Mouse (Mus musculus) forebrain, embryonic 12.5 days (tissue): ENCODE measurements around the gene Ranbp9. TPM values are rescaled to one million over a fixed set of nuclear protein-coding genes. Genes with fewer than 3 reads are reported as not detected.

Source experiments
- polyA plus RNA-seq: library from polyadenylated mRNA; unstranded; fragments of >200 nt; fragmentation: Nextera tagmentation; extraction: Ambion mirVana; gene quantifications from 2 replicates; pipeline ENCODE4 v1.2.1, GENCODE M21; 2016

The Ranbp9 gene
- polyA plus RNA-seq, 1 experiment from 2014 or later: 13.4 TPM

Other genes starting within 250 kb of the Ranbp9 start
- gene Gfod1, start 177.1 kb downstream of the Ranbp9 start, polyA plus RNA-seq: 0.97 and 1.1 TPM in 2 replicates
- 43.2 and 44.1 TPM in 2 replicates for gene Sirt5, start 115.8 kb downstream of the Ranbp9 start, polyA plus RNA-seq
- 238 and 243 TPM in 2 replicates for gene Nol7, start 82.9 kb downstream of the Ranbp9 start, polyA plus RNA-seq
- 11.7 and 11.8 TPM in 2 replicates for gene Mcur1, start 78.9 kb upstream of the Ranbp9 start, polyA plus RNA-seq
- 17.0 and 18.7 TPM in 2 replicates for gene Rnf182, start 134.4 kb upstream of the Ranbp9 start, polyA plus RNA-seq